Mouse (Mus musculus) G1E (cell line): Measurements from ENCODE around the gene Larp4.

Experiments used
- CTCF ChIP-seq: IDR thresholded peaks from 2 replicates; pipeline ENCODE4 v1.5.1; 2012; ENCODE audit warnings: low read depth, low read length, inconsistent platforms, mixed read lengths
- GATA1 ChIP-seq: IDR thresholded peaks from 2 replicates; pipeline ENCODE4 v1.6.1; 2012; ENCODE audit warnings: borderline replicate concordance, low read length, inconsistent platforms, mixed read lengths
- GATA2 ChIP-seq: IDR thresholded peaks from 2 replicates; pipeline ENCODE4 v1.6.1; 2012; ENCODE audit warnings: low read depth, low read length, inconsistent platforms, borderline replicate concordance
- POLR2AphosphoS5 ChIP-seq: IDR thresholded peaks from 2 replicates; pipeline ENCODE4 v1.6.1; 2012; ENCODE audit warnings: low read depth, low read length, inconsistent platforms; ENCODE audit not compliant: insufficient replicate concordance
- TAL1 ChIP-seq: conservative IDR thresholded peaks from 2 replicates; pipeline ENCODE4 v1.6.1; 2012; ENCODE audit warnings: low read depth, low read length, inconsistent platforms, mixed read lengths

DNA sequence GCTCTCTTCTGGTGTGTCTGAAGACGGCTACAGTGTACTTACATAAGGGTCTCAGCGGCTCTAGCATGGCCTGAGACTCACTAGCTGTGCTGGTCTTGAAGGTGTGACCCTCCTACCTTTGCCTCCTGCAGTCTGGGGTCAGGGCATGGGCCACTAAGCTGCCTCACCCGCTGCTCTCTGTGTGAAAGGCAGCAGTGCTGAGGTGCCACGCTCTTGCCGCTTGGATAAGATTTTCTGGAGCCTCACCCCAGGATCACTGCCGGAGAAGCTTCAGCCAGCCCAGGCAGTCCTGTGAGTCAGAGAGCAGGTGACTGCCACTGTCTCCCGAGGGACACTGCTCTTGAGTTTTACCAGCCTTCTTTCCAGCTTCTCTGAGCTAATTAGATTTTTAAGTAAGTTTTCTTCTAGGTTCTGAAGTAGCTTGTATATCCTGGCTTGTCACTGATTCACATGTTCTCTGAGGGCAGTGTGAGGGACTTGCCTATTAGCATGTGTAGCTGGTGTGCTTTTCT is 86.6 kb downstream of the Larp4 start:
- no peak for TF ChIP-seq CTCF
- no peak for TF ChIP-seq GATA2
- no peak for TF ChIP-seq GATA1
- no peak for TF ChIP-seq TAL1
- TF ChIP-seq POLR2AphosphoS5: no peak
